Mouse (Mus musculus): ENCODE results near the gene Thap8. TPM values are rescaled to one million over a fixed set of nuclear protein-coding genes. Genes with fewer than 3 reads are reported as not detected.

Thap8 gene
- polyA plus RNA-seq, 1 experiment from 2014 or later: 0.65 TPM

GRCm38 (mm10) chr7:30336384-30336783 lies 56.5 kb downstream of the Thap8 start:
- H3K4me2 ChIP-seq: no peak overlapping the region
- peaks cover 16% of the 10 kb centered on the region; the same call in 1 of the 2 replicates for H3K27me3 ChIP-seq (replicated peaks)
- WGBS: 4% methylated on average over 9 of the region's 9 CpGs
- no peaks in the 10 kb centered on the region for H3K36me3 ChIP-seq
- no peak overlapping the region for H3K4me3 ChIP-seq (replicated peaks)
- no peak overlapping the region for H3K9ac ChIP-seq
- H3K4me1 ChIP-seq: peaks cover 8% of the 10 kb centered on the region; the same call in 1 of the 2 replicates
- peak; percentile 25; the same call in 1 of the 2 replicates for ATAC-seq (ENCODE audit: insufficient read depth, low FRiP score, low read depth)
- no peaks in the 10 kb centered on the region for H3K9me3 ChIP-seq
- H3K27ac ChIP-seq: no peak overlapping the region

- Histone ChIP-seq H3K4me3 (replicated peaks) (no peak overlapping the region), H3K27me3 (replicated peaks) (peaks cover 16% of the 10 kb centered on the region; the same call in 1 of the 2 replicates), H3K36me3 (no peaks in the 10 kb centered on the region), H3K9me3 (no peaks in the 10 kb centered on the region), H3K9ac (no peak overlapping the region), H3K4me2 (no peak overlapping the region), H3K4me1 (no peaks in the 10 kb centered on the region), H3K27ac (no peak overlapping the region)
- WGBS: 66% methylated on average over 5 of the region's 5 CpGs
- ATAC-seq (ENCODE audit: insufficient read depth, low FRiP score, low read depth): no peak
Measured at GRCm38 (mm10) chr7:30339432-30340109, 59.7 kb downstream of the Thap8 start.

Other genes starting within 250 kb of the Thap8 start
- 3.5 and 3.7 TPM in 2 replicates for gene Zfp14, start 228.7 kb upstream of the Thap8 start, polyA plus RNA-seq (2015; fragmentation: Nextera tagmentation; extraction: Ambion mirVana)
- 4.1 and 4.7 TPM in 2 replicates for gene Zfp82, start 207.2 kb upstream of the Thap8 start, polyA plus RNA-seq (2015; fragmentation: Nextera tagmentation; extraction: Ambion mirVana)
- 1.3 and 1.6 TPM in 2 replicates for gene Gm26920, start 189.7 kb upstream of the Thap8 start, polyA plus RNA-seq (2015; fragmentation: Nextera tagmentation; extraction: Ambion mirVana)
- 6.7 and 8.3 TPM in 2 replicates for gene Zfp566, start 189.6 kb upstream of the Thap8 start, polyA plus RNA-seq (2015; fragmentation: Nextera tagmentation; extraction: Ambion mirVana)
- 96.7 and 106 TPM in 2 replicates for gene Zfp260, start 185.3 kb upstream of the Thap8 start, polyA plus RNA-seq (2015; fragmentation: Nextera tagmentation; extraction: Ambion mirVana)
- gene Zfp382, start 158.2 kb upstream of the Thap8 start, polyA plus RNA-seq (2015; fragmentation: Nextera tagmentation; extraction: Ambion mirVana): 8.8 and 10.4 TPM in 2 replicates
- gene Zfp146, start 110.3 kb upstream of the Thap8 start, polyA plus RNA-seq (2015; fragmentation: Nextera tagmentation; extraction: Ambion mirVana): 15.0 and 18.0 TPM in 2 replicates
- 13.8 and 22.0 TPM in 2 replicates for gene Cox7a1, start 96.0 kb upstream of the Thap8 start, polyA plus RNA-seq (2015; fragmentation: Nextera tagmentation; extraction: Ambion mirVana)
- gene Capns1, start 81.3 kb upstream of the Thap8 start, polyA plus RNA-seq (2015; fragmentation: Nextera tagmentation; extraction: Ambion mirVana): 106 and 111 TPM in 2 replicates
- 129 and 139 TPM in 2 replicates for gene Polr2i, start 48.1 kb upstream of the Thap8 start, polyA plus RNA-seq (2015; fragmentation: Nextera tagmentation; extraction: Ambion mirVana)
- gene Tbcb, start 47.8 kb upstream of the Thap8 start, polyA plus RNA-seq (2015; fragmentation: Nextera tagmentation; extraction: Ambion mirVana): 138 and 158 TPM in 2 replicates
- gene Ovol3, start 44.4 kb upstream of the Thap8 start, polyA plus RNA-seq (2015; fragmentation: Nextera tagmentation; extraction: Ambion mirVana): not detected in 2 replicates
- 5.3 and 6.5 TPM in 2 replicates for gene Wdr62, start 325 bp downstream of the Thap8 start, polyA plus RNA-seq (2015; fragmentation: Nextera tagmentation; extraction: Ambion mirVana)
- 23.2 and 26.6 TPM in 2 replicates for gene Clip3, start 11.6 kb downstream of the Thap8 start, polyA plus RNA-seq (2015; fragmentation: Nextera tagmentation; extraction: Ambion mirVana)
- 63.2 and 72.3 TPM in 2 replicates for gene Alkbh6, start 28.6 kb downstream of the Thap8 start, polyA plus RNA-seq (2015; fragmentation: Nextera tagmentation; extraction: Ambion mirVana)
- gene Syne4, start 34.7 kb downstream of the Thap8 start, polyA plus RNA-seq (2015; fragmentation: Nextera tagmentation; extraction: Ambion mirVana): 65.2 and 73.8 TPM in 2 replicates
- 2.4 and 2.6 TPM in 2 replicates for gene E130208F15Rik, start 41.6 kb downstream of the Thap8 start, polyA plus RNA-seq (2015; fragmentation: Nextera tagmentation; extraction: Ambion mirVana)
- gene Sdhaf1, start 43.8 kb downstream of the Thap8 start, polyA plus RNA-seq (2015; fragmentation: Nextera tagmentation; extraction: Ambion mirVana): 14.3 and 16.1 TPM in 2 replicates
- gene Lrfn3, start 82.7 kb downstream of the Thap8 start, polyA plus RNA-seq (2015; fragmentation: Nextera tagmentation; extraction: Ambion mirVana): 4.9 and 5.6 TPM in 2 replicates
- 71.6 and 84.5 TPM in 2 replicates for gene Tyrobp, start 133.7 kb downstream of the Thap8 start, polyA plus RNA-seq (2015; fragmentation: Nextera tagmentation; extraction: Ambion mirVana)
- 1.4 and 2.0 TPM in 2 replicates for gene Hcst, start 139.8 kb downstream of the Thap8 start, polyA plus RNA-seq (2015; fragmentation: Nextera tagmentation; extraction: Ambion mirVana)
- 2.5 and 2.6 TPM in 2 replicates for gene Nfkbid, start 141.6 kb downstream of the Thap8 start, polyA plus RNA-seq (2015; fragmentation: Nextera tagmentation; extraction: Ambion mirVana)
- 38.6 and 46.5 TPM in 2 replicates for gene Aplp1, start 165.4 kb downstream of the Thap8 start, polyA plus RNA-seq (2015; fragmentation: Nextera tagmentation; extraction: Ambion mirVana)
- 4.7 and 6.0 TPM in 2 replicates for gene Kirrel2, start 177.6 kb downstream of the Thap8 start, polyA plus RNA-seq (2015; fragmentation: Nextera tagmentation; extraction: Ambion mirVana)
- 3.7 and 5.7 TPM in 2 replicates for gene Nphs1, start 178.2 kb downstream of the Thap8 start, polyA plus RNA-seq (2015; fragmentation: Nextera tagmentation; extraction: Ambion mirVana)
- gene Prodh2, start 213.5 kb downstream of the Thap8 start, polyA plus RNA-seq (2015; fragmentation: Nextera tagmentation; extraction: Ambion mirVana): 3.8 and 5.0 TPM in 2 replicates